Mouse (Mus musculus) midbrain, embryonic 13.5 days (tissue): ENCODE results near the gene Cacfd1. TPM values are rescaled to one million over a fixed set of nuclear protein-coding genes. Genes with fewer than 3 reads are reported as not detected.
A peak's percentile ranks its signal among the peaks of the same experiment; 100 is the strongest.

Experiments used
- ATAC-seq: fragments of 200-750 bp; cut with Nextera tagmentation; 2 replicates; pipeline ENCODE4 v1.8.0; 2017; ENCODE audit warnings: mild to moderate bottlenecking, moderate TSS enrichment, moderate library complexity
- H3K27ac ChIP-seq: fragments of 300-500 bp; sonication (generic); 2 replicates; pipeline ENCODE4 v1.5.1; 2015; ENCODE audit warnings: inconsistent platforms, mild to moderate bottlenecking, moderate library complexity
- H3K27me3 ChIP-seq: fragments of 300-500 bp; sonication (generic); 2 replicates; pipeline ENCODE4 v1.6.1; 2015; ENCODE audit warnings: mild to moderate bottlenecking, inconsistent platforms
- H3K36me3 ChIP-seq: fragments of 300-500 bp; sonication (generic); 2 replicates; pipeline ENCODE4 v1.6.1; 2015; ENCODE audit warnings: mild to moderate bottlenecking, inconsistent platforms
- H3K4me1 ChIP-seq: fragments of 300-500 bp; sonication (generic); replicated peaks from 2 replicates; pipeline ENCODE4 v1.6.1; 2015; ENCODE audit warnings: inconsistent platforms
- H3K4me2 ChIP-seq: fragments of 300-500 bp; sonication (generic); replicated peaks from 2 replicates; pipeline ENCODE4 v1.6.1; 2015; ENCODE audit warnings: moderate library complexity, mild to moderate bottlenecking, inconsistent platforms
- H3K4me3 ChIP-seq: fragments of 300-500 bp; sonication (generic); replicated peaks from 2 replicates; pipeline ENCODE4 v1.5.1; 2015; ENCODE audit warnings: mild to moderate bottlenecking, inconsistent platforms
- H3K9ac ChIP-seq: fragments of 300-500 bp; sonication (generic); replicated peaks from 2 replicates; pipeline ENCODE4 v1.6.1; 2015; ENCODE audit warnings: mild to moderate bottlenecking, inconsistent platforms
- H3K9me3 ChIP-seq: fragments of 300-500 bp; sonication (generic); 2 replicates; pipeline ENCODE4 v1.6.1; 2016; ENCODE audit warnings: mild to moderate bottlenecking, inconsistent platforms
- WGBS: fragments of 180-500 bp; shearing (Covaris S2); methylation state at CpG from one replicate; pipeline ENCODE4 v1.1.7; 2015; 5-methylcytosine and 5-hydroxymethylcytosine counted together
- polyA plus RNA-seq: library from polyadenylated mRNA; unstranded; fragments of >200 nt; fragmentation: Nextera tagmentation; extraction: Ambion mirVana; gene quantifications from 2 replicates; pipeline ENCODE4 v1.2.1, GENCODE M21; 2015

Cacfd1 gene
- 130 and 132 TPM in 2 replicates for polyA plus RNA-seq

DNA sequence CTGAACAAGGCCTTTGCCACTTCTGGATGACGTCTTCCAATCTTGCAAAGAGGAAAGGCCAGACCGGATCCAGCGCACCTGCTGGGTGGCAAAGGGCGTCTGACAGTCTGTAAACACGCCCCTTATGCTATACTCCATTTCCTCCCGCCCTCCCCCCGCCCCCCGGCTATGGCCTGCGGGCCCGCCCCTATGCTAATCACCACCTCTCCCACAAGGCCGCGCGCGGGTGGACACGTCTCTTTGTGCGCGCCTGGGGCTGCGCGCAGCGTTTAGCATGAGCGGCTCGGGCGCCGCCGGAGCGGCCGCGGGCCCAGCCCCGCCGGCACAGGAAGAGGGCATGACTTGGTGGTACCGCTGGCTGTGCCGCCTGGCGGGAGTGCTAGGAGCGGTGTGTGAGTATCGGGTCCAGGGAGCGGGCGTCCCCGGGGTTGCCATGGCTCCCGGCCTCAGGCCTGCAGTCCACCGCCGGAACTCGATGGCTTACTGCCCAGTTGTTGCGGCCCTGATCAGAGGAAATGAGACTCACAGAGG lies at the start of gene Cacfd1:
Cacfd1 (plus strand) TSS at position 213 of the 531 bp plus-strand sequence.
- peak; percentile 97 for ATAC-seq
- Histone ChIP-seq H3K4me2 (peak within 1 kb of the TSS; percentile 87), H3K27ac (peak within 1 kb of the TSS; percentile 87), H3K36me3 (peaks cover 18% of the 10 kb centered on the region), H3K9ac (peak within 1 kb of the TSS; percentile 98), H3K4me3 (peak within 1 kb of the TSS; percentile 89), H3K27me3 (no peaks in the 10 kb centered on the region), H3K4me1 (peaks cover 26% of the 10 kb centered on the region), H3K9me3 (no peaks in the 10 kb centered on the region)
- under 1% methylated on average over 42 of the region's 43 CpGs for WGBS

DNA sequence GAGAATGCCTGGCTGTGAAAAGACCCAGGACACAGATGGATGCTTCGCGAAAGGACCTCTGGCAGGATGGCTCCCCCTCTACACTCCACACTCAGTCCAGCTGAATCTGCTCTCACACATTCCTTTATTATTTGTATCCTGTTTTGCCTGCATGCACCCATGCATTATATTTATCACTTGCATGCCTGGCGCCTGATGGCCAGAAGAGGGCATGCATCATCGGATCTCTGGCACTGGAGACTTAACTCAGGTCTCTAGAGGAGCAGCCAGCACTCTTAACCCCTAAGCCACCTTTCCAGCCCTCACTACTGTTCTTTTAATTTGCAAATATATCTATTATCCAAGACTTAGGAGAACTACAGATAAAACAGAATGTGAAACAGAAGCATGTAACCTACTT lies 49.0 kb upstream of the Cacfd1 start:
- H3K4me2 ChIP-seq: no peak overlapping the region
- WGBS: 80% methylated on average over 4 of the region's 4 CpGs
- no peaks in the 10 kb centered on the region for H3K27me3 ChIP-seq
- no peak overlapping the region for H3K27ac ChIP-seq
- no peak overlapping the region for H3K4me3 ChIP-seq
- no peak overlapping the region for H3K9ac ChIP-seq
- peaks cover 55% of the 10 kb centered on the region for H3K36me3 ChIP-seq
- ATAC-seq: no peak
- H3K4me1 ChIP-seq: peaks cover 37% of the 10 kb centered on the region
- no peaks in the 10 kb centered on the region for H3K9me3 ChIP-seq

DNA sequence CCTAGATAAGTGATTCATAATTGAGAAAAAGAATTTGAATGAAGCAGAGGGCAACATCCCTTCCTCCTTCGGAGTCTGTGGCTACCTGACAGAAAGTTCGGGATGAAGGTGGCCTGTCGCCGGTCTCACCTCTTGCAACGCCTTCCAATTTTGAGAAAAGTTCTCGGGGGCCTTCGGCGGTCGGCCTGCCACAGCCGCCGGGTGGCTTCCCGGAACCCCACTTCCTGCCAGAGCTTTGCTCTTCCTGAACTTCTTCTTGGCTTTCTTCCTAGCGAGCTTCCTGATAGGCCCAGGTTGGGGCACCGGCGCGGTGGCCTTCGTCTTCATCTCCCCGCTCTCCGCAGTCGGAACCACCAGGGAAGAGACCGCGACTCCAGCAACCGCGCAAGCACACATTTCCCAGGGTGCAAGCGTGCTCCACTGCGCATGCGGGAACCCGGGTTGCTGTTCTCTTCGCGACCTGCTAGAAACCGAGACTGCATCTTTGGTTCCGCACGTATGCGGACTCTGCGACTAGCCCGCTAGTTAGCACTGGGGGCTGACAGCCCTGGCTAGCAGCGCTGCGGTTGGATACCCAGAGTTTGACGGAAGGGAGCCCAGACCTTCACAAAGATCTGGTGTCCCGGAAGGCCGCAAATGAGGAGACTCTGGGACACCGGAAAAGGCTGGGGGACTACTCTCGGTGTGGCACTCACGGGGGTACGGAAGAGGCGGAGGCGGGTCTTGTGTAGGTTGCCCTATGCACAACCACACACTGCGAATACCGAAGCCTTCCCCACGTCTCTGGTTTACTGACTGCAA lies 45.6 kb upstream of the Cacfd1 start, which contains the start of gene Rexo4:
Rexo4 (minus strand) TSS at position 464 of the 801 bp plus-strand sequence.
- Histone ChIP-seq H3K9me3 (no peaks in the 10 kb centered on the region), H3K27ac (peak within 1 kb of the TSS; percentile 98), H3K9ac (peak within 1 kb of the TSS; percentile 91), H3K36me3 (peaks cover 22% of the 10 kb centered on the region), H3K4me2 (peak within 1 kb of the TSS; percentile 91), H3K27me3 (no peaks in the 10 kb centered on the region), H3K4me1 (peaks cover 37% of the 10 kb centered on the region), H3K4me3 (peak within 1 kb of the TSS; percentile 81)
- WGBS: under 1% methylated on average over 50 of the region's 50 CpGs
- ATAC-seq: peak; percentile 98

DNA sequence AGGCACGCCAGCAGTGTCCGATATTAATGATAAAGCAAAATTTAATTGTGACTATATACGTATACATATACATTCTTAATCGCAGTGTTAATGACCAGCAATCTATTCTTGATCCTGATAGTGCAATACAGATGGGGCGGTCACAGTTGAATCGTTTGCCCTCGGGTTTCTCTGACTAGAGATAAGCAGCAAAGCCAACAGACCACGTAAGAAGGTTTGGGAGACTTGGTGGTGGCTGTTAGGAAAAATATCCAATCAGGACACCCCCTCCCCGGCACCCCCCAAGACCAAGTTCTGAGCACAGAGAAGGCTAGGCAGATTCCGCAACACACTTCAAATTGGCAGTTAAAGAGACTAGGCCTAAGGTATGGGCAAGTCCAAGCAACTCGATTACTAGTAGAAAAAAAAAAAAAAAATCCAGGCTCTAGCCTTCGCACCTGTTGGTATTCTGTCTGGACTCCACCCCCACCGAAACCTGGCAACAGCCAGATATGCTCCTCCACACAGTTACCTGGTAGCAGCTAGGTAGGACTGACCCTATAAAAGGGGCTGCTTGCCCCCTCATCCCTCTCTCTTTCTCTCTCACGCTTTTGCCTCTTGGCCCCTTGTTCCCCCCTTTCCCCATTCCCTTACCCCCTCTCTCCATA lies 44.9 kb upstream of the Cacfd1 start:
- H3K4me3 ChIP-seq: peak overlapping the region; percentile 81
- WGBS: 19% methylated on average over 14 of the region's 14 CpGs
- peaks cover 18% of the 10 kb centered on the region for H3K36me3 ChIP-seq
- peak overlapping the region; percentile 91 for H3K9ac ChIP-seq
- no peaks in the 10 kb centered on the region for H3K9me3 ChIP-seq
- H3K4me2 ChIP-seq: peak overlapping the region; percentile 91
- ATAC-seq: no peak
- no peaks in the 10 kb centered on the region for H3K27me3 ChIP-seq
- peaks cover 37% of the 10 kb centered on the region for H3K4me1 ChIP-seq
- peak overlapping the region; percentile 98 for H3K27ac ChIP-seq

DNA sequence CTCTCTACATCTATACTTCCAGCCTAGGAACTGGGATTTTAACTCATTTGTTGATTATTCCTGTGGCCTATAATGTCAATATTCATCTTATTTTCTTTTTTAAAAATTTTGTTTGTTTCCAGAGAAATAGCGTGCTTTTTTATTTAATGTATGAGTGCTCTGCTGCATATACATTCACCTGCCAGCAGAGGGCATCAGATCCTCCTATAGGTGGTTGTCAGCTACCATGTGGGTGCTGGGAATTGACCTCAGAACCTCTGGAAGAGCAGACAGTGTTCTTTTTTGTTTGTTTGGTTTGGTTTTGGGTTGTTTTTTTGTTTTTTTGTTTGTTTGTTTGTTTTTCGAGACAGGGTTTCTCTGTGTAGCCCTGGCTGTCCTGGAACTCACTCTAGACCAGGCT lies 42.5 kb upstream of the Cacfd1 start:
- H3K4me1 ChIP-seq: peaks cover 20% of the 10 kb centered on the region
- no peak overlapping the region for H3K4me2 ChIP-seq
- no peak overlapping the region for H3K27ac ChIP-seq
- no peaks in the 10 kb centered on the region for H3K27me3 ChIP-seq
- H3K9ac ChIP-seq: no peak overlapping the region
- H3K4me3 ChIP-seq: no peak overlapping the region
- no peak for ATAC-seq
- no peaks in the 10 kb centered on the region for H3K9me3 ChIP-seq
- peaks cover 1% of the 10 kb centered on the region for H3K36me3 ChIP-seq
- 76% methylated on average over 2 of the region's 2 CpGs for WGBS

DNA sequence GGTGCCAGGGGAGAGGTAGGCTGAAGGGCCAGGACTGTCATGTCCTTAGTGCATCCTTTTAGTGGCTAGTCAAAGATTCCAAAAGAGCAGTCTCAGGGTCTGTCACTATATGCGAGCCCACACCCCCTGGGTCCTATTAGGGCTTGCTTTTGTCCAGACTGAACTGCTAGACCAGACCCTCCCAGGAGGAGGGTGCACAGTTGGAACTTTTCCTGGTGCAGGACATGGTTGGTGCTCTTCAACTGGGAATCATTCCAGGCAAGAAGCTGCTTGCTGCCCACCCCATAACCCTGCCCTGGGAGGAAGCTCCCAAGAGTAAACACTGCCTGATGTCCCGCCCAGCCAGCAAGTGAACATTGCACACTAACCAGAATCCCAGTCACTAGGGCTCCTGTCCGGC lies 36.6 kb upstream of the Cacfd1 start, which contains the start of gene Adamts13:
Adamts13 (plus strand) TSS at position 301 of the 400 bp plus-strand sequence.
- Histone ChIP-seq H3K4me3 (no peak within 1 kb of the TSS), H3K4me2 (no peak within 1 kb of the TSS), H3K9me3 (no peaks in the 10 kb centered on the region), H3K27ac (no peak within 1 kb of the TSS), H3K9ac (no peak within 1 kb of the TSS), H3K4me1 (no peaks in the 10 kb centered on the region), H3K36me3 (no peaks in the 10 kb centered on the region), H3K27me3 (no peaks in the 10 kb centered on the region)
- no peak for ATAC-seq
- 80% methylated on average over 3 of the region's 3 CpGs for WGBS

DNA sequence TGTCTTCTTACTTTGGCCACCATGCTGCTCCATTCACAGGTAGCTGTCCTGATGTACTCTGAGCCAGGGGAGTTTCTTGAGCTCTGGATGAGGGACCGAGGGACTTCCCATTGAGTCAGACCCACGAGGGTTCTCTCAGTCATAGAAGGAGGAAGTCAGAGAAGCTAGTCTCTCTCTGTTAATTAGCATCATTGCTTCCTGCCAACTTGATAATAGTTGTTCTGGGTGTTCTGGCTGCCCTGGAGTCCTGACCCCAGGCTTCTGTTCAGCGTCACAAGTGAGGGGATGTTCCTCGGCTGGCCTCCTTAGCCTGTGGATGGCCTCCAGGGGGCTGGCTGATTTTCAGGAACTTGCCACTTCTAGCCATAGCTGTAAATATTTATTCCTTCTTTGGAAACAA lies 35.8 kb upstream of the Cacfd1 start:
- no peak for ATAC-seq
- Histone ChIP-seq H3K36me3 (no peaks in the 10 kb centered on the region), H3K4me3 (no peak overlapping the region), H3K4me1 (no peaks in the 10 kb centered on the region), H3K27ac (no peak overlapping the region), H3K27me3 (no peaks in the 10 kb centered on the region), H3K9ac (no peak overlapping the region), H3K9me3 (no peaks in the 10 kb centered on the region), H3K4me2 (no peak overlapping the region)
- 62% methylated on average over 4 of the region's 4 CpGs for WGBS

DNA sequence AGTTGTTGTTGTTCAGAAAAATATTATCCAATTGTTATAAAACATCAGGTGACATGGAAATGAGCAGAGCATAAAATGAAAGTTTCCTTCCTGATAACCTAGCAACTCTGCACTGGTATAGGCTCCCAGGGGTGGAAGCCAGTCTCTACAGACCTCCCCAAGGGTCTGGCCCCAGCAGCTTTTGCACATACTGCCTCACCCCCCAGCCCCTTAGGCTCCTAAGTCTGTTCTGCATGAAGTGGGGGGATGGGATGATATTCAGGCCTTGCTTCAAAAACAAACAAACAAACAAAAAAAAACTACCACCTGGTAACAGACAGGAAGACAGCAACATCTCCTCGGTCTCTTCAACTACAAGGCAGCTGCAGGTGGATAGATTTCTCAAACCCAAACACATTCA lies 29.4 kb upstream of the Cacfd1 start:
- no peak for ATAC-seq
- Histone ChIP-seq H3K4me2 (no peak overlapping the region), H3K4me1 (no peaks in the 10 kb centered on the region), H3K9ac (no peak overlapping the region), H3K27me3 (no peaks in the 10 kb centered on the region), H3K9me3 (no peaks in the 10 kb centered on the region), H3K27ac (no peak overlapping the region), H3K36me3 (no peaks in the 10 kb centered on the region), H3K4me3 (no peak overlapping the region)
- 79% methylated on average over 1 of the region's 1 CpGs for WGBS

DNA sequence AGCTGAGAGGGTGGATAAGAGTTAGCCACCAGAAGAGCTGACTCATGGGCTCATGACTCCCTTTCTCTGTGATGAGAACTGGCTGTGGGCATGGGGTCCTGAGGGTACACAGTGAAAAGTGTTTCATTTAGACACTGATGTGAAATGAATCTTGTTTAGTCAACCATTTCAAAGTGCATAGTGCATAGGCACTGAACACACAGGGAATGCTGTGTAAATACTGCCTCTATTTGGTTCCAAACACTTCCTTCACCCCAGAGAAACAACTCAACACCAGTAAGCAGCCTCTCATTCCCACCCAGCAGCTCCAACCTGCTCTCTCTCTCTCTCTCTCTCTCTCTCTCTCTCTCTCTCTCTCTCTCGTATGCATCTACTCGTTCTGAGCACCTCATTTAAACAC lies 25.5 kb upstream of the Cacfd1 start:
- Histone ChIP-seq H3K9me3 (no peaks in the 10 kb centered on the region), H3K27ac (no peak overlapping the region), H3K9ac (no peak overlapping the region), H3K4me2 (no peak overlapping the region), H3K27me3 (no peaks in the 10 kb centered on the region), H3K4me3 (no peak overlapping the region), H3K36me3 (no peaks in the 10 kb centered on the region), H3K4me1 (no peaks in the 10 kb centered on the region)
- ATAC-seq: no peak
- 72% methylated on average over 2 of the region's 2 CpGs for WGBS

DNA sequence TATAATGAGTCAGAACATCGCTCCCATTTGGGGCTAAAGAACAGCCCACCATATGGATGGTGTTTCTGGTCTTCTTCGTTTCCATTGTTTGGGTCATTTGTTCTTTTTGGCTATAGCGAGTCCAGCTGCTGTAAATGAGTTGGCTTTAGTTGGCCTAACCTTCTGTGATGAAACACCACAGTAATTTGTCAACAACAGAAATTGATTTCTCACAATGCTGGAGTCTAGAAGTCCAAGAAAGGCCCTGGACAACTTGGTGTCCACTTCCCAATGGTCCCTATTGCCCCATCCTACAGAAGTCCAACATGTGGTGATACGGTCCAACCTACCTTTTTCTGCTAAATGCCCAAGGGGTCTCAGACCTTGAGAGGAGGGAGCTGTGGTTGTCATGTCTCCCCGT lies 25.1 kb upstream of the Cacfd1 start:
- no peaks in the 10 kb centered on the region for H3K9me3 ChIP-seq
- no peak for ATAC-seq
- H3K36me3 ChIP-seq: no peaks in the 10 kb centered on the region
- H3K9ac ChIP-seq: no peak overlapping the region
- no peaks in the 10 kb centered on the region for H3K4me1 ChIP-seq
- H3K27me3 ChIP-seq: no peaks in the 10 kb centered on the region
- no peak overlapping the region for H3K4me3 ChIP-seq
- H3K27ac ChIP-seq: no peak overlapping the region
- no peak overlapping the region for H3K4me2 ChIP-seq
- 85% methylated on average over 5 of the region's 5 CpGs for WGBS

DNA sequence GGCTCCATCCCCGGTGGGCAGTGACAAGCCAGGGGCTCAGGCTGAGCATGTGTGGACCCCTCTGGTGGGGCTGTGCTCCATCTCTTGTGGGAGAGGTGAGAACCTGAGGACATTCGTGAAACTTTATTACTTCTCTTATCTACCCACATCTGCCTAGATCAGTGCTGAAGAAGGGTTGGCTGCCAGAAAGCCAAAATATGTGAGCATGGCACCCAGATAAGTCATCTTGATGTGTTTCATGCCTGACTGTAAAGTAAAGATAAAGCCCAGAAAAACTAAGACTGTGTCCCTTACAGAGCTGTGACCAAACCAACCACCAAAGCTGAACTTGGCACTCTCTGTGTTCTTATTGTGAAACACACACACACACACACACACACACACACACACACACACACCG lies 15.8 kb upstream of the Cacfd1 start:
- no peaks in the 10 kb centered on the region for H3K9me3 ChIP-seq
- 82% methylated on average over 3 of the region's 3 CpGs for WGBS
- no peak overlapping the region for H3K27ac ChIP-seq
- 0 out of 2 replicates have a peak, but pooled peaks cover 2% of the 10 kb centered on the region for H3K27me3 ChIP-seq
- ATAC-seq: no peak
- H3K4me2 ChIP-seq: no peak overlapping the region
- no peak overlapping the region for H3K9ac ChIP-seq
- H3K4me3 ChIP-seq: no peak overlapping the region
- H3K36me3 ChIP-seq: no peaks in the 10 kb centered on the region
- no peaks in the 10 kb centered on the region for H3K4me1 ChIP-seq

DNA sequence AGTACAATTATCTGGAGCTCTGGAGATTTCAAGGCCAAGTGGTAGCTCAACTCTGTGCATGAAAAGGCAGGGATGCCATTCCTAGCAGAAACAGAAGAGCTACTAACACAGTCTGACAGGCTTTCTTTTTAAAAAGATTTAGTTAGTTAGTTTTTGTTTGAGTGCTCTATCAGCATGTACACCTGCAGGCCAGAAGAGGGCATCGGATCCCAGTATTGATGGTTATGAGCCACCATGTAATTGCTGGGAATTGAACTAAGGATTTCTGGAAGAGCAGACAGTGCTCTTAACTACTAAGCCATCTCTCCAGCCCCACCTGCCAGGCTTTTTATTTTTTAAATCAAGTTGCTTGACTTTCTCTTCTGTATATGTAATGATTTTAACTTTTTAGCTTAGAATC lies 12.2 kb upstream of the Cacfd1 start:
- ATAC-seq: no peak
- 0 out of 2 replicates have a peak, but pooled peaks cover 2% of the 10 kb centered on the region for H3K27me3 ChIP-seq
- no peak overlapping the region for H3K4me2 ChIP-seq
- H3K27ac ChIP-seq: no peak overlapping the region
- H3K4me3 ChIP-seq: no peak overlapping the region
- no peaks in the 10 kb centered on the region for H3K4me1 ChIP-seq
- 84% methylated on average over 1 of the region's 1 CpGs for WGBS
- no peaks in the 10 kb centered on the region for H3K9me3 ChIP-seq
- no peaks in the 10 kb centered on the region for H3K36me3 ChIP-seq
- H3K9ac ChIP-seq: no peak overlapping the region
